Comparison of ENCODE assay signal across 10 mouse cellular contexts in the genomic region with DNA sequence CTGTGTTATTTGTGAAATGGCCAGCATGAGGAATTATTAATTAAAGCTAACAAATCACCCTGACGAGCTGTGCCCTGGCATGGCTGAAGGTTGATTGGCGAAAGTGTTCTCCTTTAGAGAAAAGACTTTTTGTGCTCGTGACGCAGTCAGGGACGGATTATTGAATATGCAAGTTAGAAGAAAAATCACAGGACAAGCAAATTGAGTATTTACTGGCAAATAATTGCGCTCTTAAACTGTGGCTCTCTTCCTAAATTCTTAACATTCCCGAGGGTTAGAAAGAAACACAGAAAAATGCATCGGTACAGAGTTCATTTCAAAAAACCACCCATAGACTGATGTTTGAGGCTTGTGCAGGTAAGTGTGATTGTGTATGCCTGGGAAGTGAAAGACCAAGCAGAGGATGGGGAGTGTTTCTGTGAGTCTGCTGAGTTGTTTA.
A peak's percentile ranks its signal among the peaks of the same experiment; 100 is the strongest.
DNase-seq lines count a peak whose midpoint lies in the region; ATAC-seq and TF ChIP-seq lines count a peak whose summit lies in the region.
"Had no signal": no experiment of that assay in that cellular context is flagged by ENCODE, and none has a peak within 500 bp of the region (broad histone marks: within the 10 kb centered on the region; RNA-seq: fewer than 3 reads in every experiment).

No protein-coding gene starts in this region.

- ATAC-seq in liver, embryonic 16.5 days (ENCODE audit: low read depth): no peak
- no peak for ATAC-seq in liver, embryonic 12.5 days
- no peak for ATAC-seq in megakaryocyte progenitor cell, adult 5-6 weeks (replicated peaks; ENCODE audit: poor library complexity)

- intact Hi-C loops in gastrocnemius, adult 2 months (cut with DNase I): no loop called here

- H3K4me2 ChIP-seq in liver, embryonic 16.5 days (ENCODE audit: low read depth, low read length): no peak overlapping the region
- H3K4me2 ChIP-seq in liver, embryonic 12.5 days: no peak overlapping the region
- H3K4me2 ChIP-seq: heart, embryonic 15.5 days had no signal

- WGBS in liver, embryonic 16.5 days (ENCODE audit: insufficient replicate concordance): 67% methylated on average over 8 of the region's 8 CpGs
- 79% methylated on average over 8 of the region's 8 CpGs for WGBS in liver, embryonic 12.5 days (ENCODE audit: insufficient replicate concordance)

- DNase-seq in gastrocnemius, adult 2 months: no peak
- no peak for DNase-seq in gastrocnemius, adult 8-10 months (ENCODE audit: low spot score in 2 of 2)
- peak; percentile 43 to 72 for DNase-seq in kidney, adult 8-10 months
- DNase-seq in lung, postnatal 36 days: peak; percentile 24
- no peak for DNase-seq in T-cell, adult 2 months (ENCODE audit: low spot score)
- DNase-seq: embryo, embryonic 11 days had no signal

- no peaks in the 10 kb centered on the region for H3K4me1 ChIP-seq in liver, embryonic 16.5 days (ENCODE audit: control insufficient read depth, low read depth, low read length)
- H3K4me1 ChIP-seq in liver, embryonic 12.5 days: no peaks in the 10 kb centered on the region
- H3K4me1 ChIP-seq: heart, embryonic 15.5 days had no signal

- no peaks in the 10 kb centered on the region for H3K9me3 ChIP-seq in liver, embryonic 16.5 days (replicated peaks; ENCODE audit: control insufficient read depth, low read length)
- no peaks in the 10 kb centered on the region for H3K9me3 ChIP-seq in liver, embryonic 12.5 days (replicated peaks)
- H3K9me3 ChIP-seq: heart, embryonic 15.5 days had no signal

- no peak for TF ChIP-seq CTCF in gastrocnemius, adult 2 months (IDR thresholded peaks at IDR 0.05)

- peak overlapping the region; percentile 63 for H3K4me3 ChIP-seq in gastrocnemius, adult 2 months
- no peak overlapping the region for H3K4me3 ChIP-seq in liver, embryonic 16.5 days (ENCODE audit: low read depth, low read length)
- H3K4me3 ChIP-seq in liver, embryonic 12.5 days: no peak overlapping the region
- H3K4me3 ChIP-seq: heart, embryonic 15.5 days had no signal

- peak overlapping the region; percentile 75 for H3K27ac ChIP-seq in gastrocnemius, adult 2 months
- H3K27ac ChIP-seq in liver, embryonic 16.5 days (ENCODE audit: low read length): peak overlapping the region; percentile 25
- no peak overlapping the region for H3K27ac ChIP-seq in liver, embryonic 12.5 days
- H3K27ac ChIP-seq: heart, embryonic 15.5 days had no signal

- no peaks in the 10 kb centered on the region for H3K27me3 ChIP-seq in liver, embryonic 16.5 days (ENCODE audit: control insufficient read depth, insufficient read depth, low read depth, low read length)
- no peaks in the 10 kb centered on the region for H3K27me3 ChIP-seq in liver, embryonic 12.5 days (replicated peaks)
- H3K27me3 ChIP-seq: heart, embryonic 15.5 days had no signal

- H3K9ac ChIP-seq in liver, embryonic 16.5 days (ENCODE audit: low read depth, low read length): no peak overlapping the region
- no peak overlapping the region for H3K9ac ChIP-seq in liver, embryonic 12.5 days
- H3K9ac ChIP-seq: heart, embryonic 15.5 days had no signal

- no peaks in the 10 kb centered on the region for H3K36me3 ChIP-seq in liver, embryonic 16.5 days (ENCODE audit: control insufficient read depth, insufficient read depth)
- H3K36me3 ChIP-seq in liver, embryonic 12.5 days: no peaks in the 10 kb centered on the region
- H3K36me3 ChIP-seq: heart, embryonic 15.5 days had no signal

Comparison
In these comparisons a context has a peak if more than half of its experiments do, and no peak if none do; other contexts are left out.
1. DNase-seq: peak in kidney, adult 8-10 months (2 of 2) and lung, postnatal 36 days (single experiment); none in gastrocnemius, adult 2 months (single experiment), gastrocnemius, adult 8-10 months (0 of 2) and T-cell, adult 2 months (single experiment).